In the genomic region with DNA sequence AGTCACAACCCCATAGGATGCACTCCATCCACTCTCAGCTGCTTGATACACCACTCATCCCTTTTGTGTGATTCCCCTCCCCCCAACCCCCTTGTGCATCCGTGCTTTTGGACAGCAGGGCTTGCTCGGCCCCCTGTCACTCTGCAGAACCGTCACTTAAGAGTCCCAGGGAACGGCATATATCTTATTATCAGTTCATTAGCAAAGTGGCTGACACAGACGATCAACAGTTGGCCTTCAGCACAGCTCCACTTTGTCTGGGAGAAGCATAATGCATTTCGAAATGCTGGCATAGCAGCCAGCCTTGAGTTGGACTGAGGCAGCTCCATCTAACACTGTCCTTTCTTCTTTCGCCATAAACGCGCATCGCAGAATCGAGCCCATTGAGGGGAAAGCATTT, we compare ENCODE assay signal across 11 mouse cellular contexts.
A peak's percentile ranks its signal among the peaks of the same experiment; 100 is the strongest.
DNase-seq lines count a peak whose midpoint lies in the region; ATAC-seq and TF ChIP-seq lines count a peak whose summit lies in the region.
"Had no signal": no experiment of that assay in that cellular context is flagged by ENCODE, and none has a peak within 500 bp of the region (broad histone marks: within the 10 kb centered on the region; RNA-seq: fewer than 3 reads in every experiment).

No protein-coding gene starts in this region.

- 37% methylated on average over 11 of the region's 11 CpGs for WGBS in heart, embryonic 12.5 days
- WGBS in midbrain, embryonic 14.5 days = 36% methylated on average over 11 of the region's 11 CpGs
- 35% methylated on average over 11 of the region's 11 CpGs for WGBS in midbrain, embryonic 16.5 days
- WGBS in lung, postnatal 0 days = 48% methylated on average over 11 of the region's 11 CpGs

- no peak overlapping the region for H3K27ac ChIP-seq in heart, embryonic 12.5 days (ENCODE audit: poor library complexity, severe bottlenecking)
- no peak overlapping the region for H3K27ac ChIP-seq in midbrain, embryonic 14.5 days (replicated peaks; ENCODE audit: low read depth, low read length)
- H3K27ac ChIP-seq in midbrain, embryonic 16.5 days (ENCODE audit: low read length) = no peak overlapping the region
- H3K27ac ChIP-seq in lung, postnatal 0 days (ENCODE audit: low read length) = no peak overlapping the region
- H3K27ac ChIP-seq: stomach, postnatal 0 days had no signal

- no peak overlapping the region for H3K4me3 ChIP-seq in heart, embryonic 12.5 days
- H3K4me3 ChIP-seq in midbrain, embryonic 14.5 days (replicated peaks; ENCODE audit: low read depth, low read length) = no peak overlapping the region
- no peak overlapping the region for H3K4me3 ChIP-seq in midbrain, embryonic 16.5 days (ENCODE audit: low read depth, low read length)
- no peak overlapping the region for H3K4me3 ChIP-seq in lung, postnatal 0 days (ENCODE audit: low read depth, low read length)

- no peaks in the 10 kb centered on the region for H3K9me3 ChIP-seq in heart, embryonic 12.5 days (replicated peaks)
- no peaks in the 10 kb centered on the region for H3K9me3 ChIP-seq in midbrain, embryonic 14.5 days (ENCODE audit: control insufficient read depth, low read length)
- no peaks in the 10 kb centered on the region for H3K9me3 ChIP-seq in midbrain, embryonic 16.5 days (replicated peaks; ENCODE audit: control insufficient read depth, low read length, poor library complexity, severe bottlenecking)
- no peaks in the 10 kb centered on the region for H3K9me3 ChIP-seq in lung, postnatal 0 days (ENCODE audit: low read length)

- no peak; the same call in 1 of the 2 replicates for TF ChIP-seq EP300 in lung, postnatal 0 days (IDR thresholded peaks at IDR 0.05)

- peaks cover 28% of the 10 kb centered on the region for H3K4me1 ChIP-seq in heart, embryonic 12.5 days (replicated peaks)
- peaks cover 23% of the 10 kb centered on the region for H3K4me1 ChIP-seq in midbrain, embryonic 14.5 days (ENCODE audit: control insufficient read depth, insufficient read depth, low read length)
- peaks cover 17% of the 10 kb centered on the region for H3K4me1 ChIP-seq in midbrain, embryonic 16.5 days (ENCODE audit: control insufficient read depth, insufficient read depth, low read length)
- no peaks in the 10 kb centered on the region for H3K4me1 ChIP-seq in lung, postnatal 0 days (ENCODE audit: insufficient read depth, low read depth, low read length)

- peak overlapping the region; percentile 17; the same call in 1 of the 2 replicates for H3K4me2 ChIP-seq in heart, embryonic 12.5 days
- no peak overlapping the region for H3K4me2 ChIP-seq in midbrain, embryonic 14.5 days (ENCODE audit: low read length)
- H3K4me2 ChIP-seq in midbrain, embryonic 16.5 days (ENCODE audit: low read length) = no peak overlapping the region
- no peak overlapping the region for H3K4me2 ChIP-seq in lung, postnatal 0 days (replicated peaks; ENCODE audit: low read depth, low read length)

- TF ChIP-seq CTCF in lung, postnatal 0 days (IDR thresholded peaks at IDR 0.05) = 0 out of 2 replicates have a peak, but pooled peaks have one; percentile 5

- H3K9ac ChIP-seq in heart, embryonic 12.5 days = no peak overlapping the region
- H3K9ac ChIP-seq in midbrain, embryonic 14.5 days (replicated peaks; ENCODE audit: low read length) = no peak overlapping the region
- H3K9ac ChIP-seq in midbrain, embryonic 16.5 days (ENCODE audit: low read depth, low read length) = no peak overlapping the region
- no peak overlapping the region for H3K9ac ChIP-seq in lung, postnatal 0 days (replicated peaks; ENCODE audit: low read depth)
- H3K9ac ChIP-seq: liver, postnatal 0 days had no signal

- no peak for DNase-seq in heart, postnatal 36 days
- DNase-seq in midbrain, embryonic 14.5 days = peak; percentile 43
- peak; percentile 86 for DNase-seq in lung, postnatal 0 days (ENCODE audit: low spot score)
- no peak for DNase-seq in ovary, postnatal 10 days (ENCODE audit: low spot score)
- DNase-seq in left cerebral cortex, postnatal 14 days (ENCODE audit: low spot score in 2 of 2) = no peak
- DNase-seq: gastrocnemius, postnatal 14 days; kidney, adult 8-10 months; liver, postnatal 0 days had no signal

- H3K27me3 ChIP-seq in heart, embryonic 12.5 days (replicated peaks) = no peaks in the 10 kb centered on the region
- no peaks in the 10 kb centered on the region for H3K27me3 ChIP-seq in midbrain, embryonic 14.5 days (ENCODE audit: control insufficient read depth, insufficient read depth, low read length)
- no peaks in the 10 kb centered on the region for H3K27me3 ChIP-seq in midbrain, embryonic 16.5 days (ENCODE audit: control insufficient read depth, insufficient read depth, low read depth, low read length)
- no peaks in the 10 kb centered on the region for H3K27me3 ChIP-seq in lung, postnatal 0 days (replicated peaks; ENCODE audit: insufficient read depth, low read length)

- intact Hi-C loops in heart, postnatal 36 days (cut with DNase I) = no loop called here
- intact Hi-C loops in left cerebral cortex, postnatal 14 days (cut with DNase I) = no loop called here

- no peaks in the 10 kb centered on the region for H3K36me3 ChIP-seq in heart, embryonic 12.5 days
- no peaks in the 10 kb centered on the region for H3K36me3 ChIP-seq in midbrain, embryonic 14.5 days (ENCODE audit: control insufficient read depth, insufficient read depth, low read length)
- H3K36me3 ChIP-seq in midbrain, embryonic 16.5 days (ENCODE audit: control insufficient read depth, insufficient read depth, low read length) = no peaks in the 10 kb centered on the region
- no peaks in the 10 kb centered on the region for H3K36me3 ChIP-seq in lung, postnatal 0 days (ENCODE audit: insufficient read depth, low read length)

- no peak for ATAC-seq in heart, embryonic 12.5 days (ENCODE audit: insufficient number of reproducible peaks, low FRiP score)
- no peak for ATAC-seq in midbrain, embryonic 14.5 days (ENCODE audit: low FRiP score, low TSS enrichment)
- ATAC-seq in midbrain, embryonic 16.5 days = no peak
- ATAC-seq in lung, postnatal 0 days = peak; percentile 91
- ATAC-seq: liver, postnatal 0 days had no signal

Comparison
In these comparisons a context has a peak if more than half of its experiments do, and no peak if none do; other contexts are left out.
1. DNase-seq: peak in midbrain, embryonic 14.5 days (single experiment) and lung, postnatal 0 days (single experiment); none in heart, postnatal 36 days (0 of 2), ovary, postnatal 10 days (single experiment) and left cerebral cortex, postnatal 14 days (0 of 2).